Mouse (Mus musculus): Measurements from ENCODE around the gene Intu.

GRCm38 (mm10) chr3:40704816-40705430 lies 173.8 kb downstream of the Intu start:
- no peak for TF ChIP-seq CTCF (IDR thresholded peaks at IDR 0.05; ENCODE audit: borderline replicate concordance, insufficient read depth, low read length)
- no peak for TF ChIP-seq POLR2A (IDR thresholded peaks at IDR 0.05; ENCODE audit: low read depth, low read length)

All from embryonic fibroblast, embryonic 13.5 days (primary cell).